Comparison of ENCODE assay signal across 9 mouse cellular contexts in the genomic region with DNA sequence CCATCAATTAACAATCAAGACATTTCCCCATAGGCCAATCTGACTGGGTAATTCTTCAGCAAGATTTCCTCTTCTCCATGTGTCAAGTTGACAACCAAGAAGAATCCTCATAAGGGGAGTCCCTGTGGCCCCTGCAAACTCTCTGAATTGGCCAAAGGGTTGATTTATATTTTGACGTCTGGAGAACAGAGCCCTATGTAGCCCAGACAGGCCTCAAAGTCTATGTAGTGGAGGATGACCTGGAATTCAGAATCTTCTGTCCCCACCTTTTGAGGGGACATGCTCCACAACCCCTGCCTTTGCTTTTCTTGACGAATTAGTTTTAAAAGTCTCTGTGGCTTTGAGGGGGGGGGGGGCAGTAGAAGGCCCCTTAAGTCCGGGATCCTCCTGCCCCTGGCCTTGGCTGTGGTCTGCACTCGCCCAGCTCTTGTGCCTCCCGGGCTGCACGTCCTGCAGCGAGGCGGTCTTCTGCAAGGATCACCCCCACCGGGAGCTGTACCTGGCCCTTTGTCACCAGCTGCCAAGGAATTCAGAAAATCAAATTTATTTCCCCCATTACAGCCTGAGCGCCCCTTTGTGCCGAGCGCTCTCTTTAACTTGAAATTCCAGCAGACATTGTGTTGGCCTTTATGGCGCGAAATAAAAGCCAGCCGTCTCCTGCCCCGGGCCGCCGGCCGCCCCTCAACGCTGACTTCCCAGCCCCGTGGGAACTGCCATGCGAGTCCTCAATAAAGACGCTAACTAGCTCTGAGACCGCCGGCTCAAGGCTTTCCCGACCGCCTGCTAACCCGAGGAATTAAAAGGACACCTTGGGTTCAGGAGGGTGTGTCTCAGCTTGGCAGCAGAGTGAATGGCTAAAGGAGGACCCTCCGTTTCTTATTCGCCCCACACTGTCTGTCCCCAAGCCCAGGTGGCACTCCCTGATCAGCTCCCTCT. TPM values are rescaled to one million over a fixed set of nuclear protein-coding genes. Genes with fewer than 3 reads are reported as not detected.
A peak's percentile ranks its signal among the peaks of the same experiment; 100 is the strongest.
DNase-seq lines count a peak whose midpoint lies in the region; ATAC-seq and TF ChIP-seq lines count a peak whose summit lies in the region.
"Had no signal": no experiment of that assay in that cellular context is flagged by ENCODE, and none has a peak within 500 bp of the region (broad histone marks: within the 10 kb centered on the region; RNA-seq: fewer than 3 reads in every experiment).

No protein-coding gene starts in this region.

- 0 out of 2 replicates have a peak overlapping the region, but pooled peaks have one; percentile 8 for H3K9ac ChIP-seq in forebrain, embryonic 14.5 days (ENCODE audit: low read length)

- H3K4me3 ChIP-seq in testis, adult 2 months (ENCODE audit: control insufficient read depth, low read depth, low read length) = 0 out of 2 replicates have a peak overlapping the region, but pooled peaks have one; percentile 0
- 0 out of 2 replicates have a peak overlapping the region, but pooled peaks have one; percentile 8 for H3K4me3 ChIP-seq in forebrain, embryonic 14.5 days (ENCODE audit: low read depth, low read length)

- no peak for TF ChIP-seq POLR2A in testis, adult 2 months (IDR thresholded peaks at IDR 0.05; ENCODE audit: control insufficient read depth, low read depth, low read length)

- no peaks in the 10 kb centered on the region for H3K9me3 ChIP-seq in forebrain, embryonic 14.5 days (replicated peaks; ENCODE audit: control insufficient read depth, low read length)

- no peaks in the 10 kb centered on the region for H3K27me3 ChIP-seq in testis, adult 2 months (ENCODE audit: control insufficient read depth, insufficient read depth, low read length)
- peaks cover 28% of the 10 kb centered on the region for H3K27me3 ChIP-seq in forebrain, embryonic 14.5 days (replicated peaks; ENCODE audit: control insufficient read depth, insufficient read depth, low read length)

- H3K27ac ChIP-seq in testis, adult 2 months (ENCODE audit: control insufficient read depth, insufficient read depth, low read depth, low read length) = no peak overlapping the region
- no peak overlapping the region for H3K27ac ChIP-seq in forebrain, embryonic 14.5 days (ENCODE audit: low read depth, low read length)

- TF ChIP-seq CTCF in testis, adult 2 months (IDR thresholded peaks at IDR 0.05; ENCODE audit: control insufficient read depth, insufficient read depth, insufficient replicate concordance, low read depth, low read length) = no peak

- 4% methylated on average over 30 of the region's 30 CpGs for whole genome bisulfite sequencing in forebrain, embryonic 14.5 days

- H3K4me2 ChIP-seq in forebrain, embryonic 14.5 days (ENCODE audit: low read length) = peak overlapping the region; percentile 40

- peak; percentile 29; the same call in 1 of the 2 replicates for ATAC-seq in forebrain, embryonic 14.5 days

- no peaks in the 10 kb centered on the region for H3K36me3 ChIP-seq in testis, adult 2 months (ENCODE audit: control insufficient read depth, insufficient read depth, low read length)
- no peaks in the 10 kb centered on the region for H3K36me3 ChIP-seq in forebrain, embryonic 14.5 days (ENCODE audit: control insufficient read depth, insufficient read depth, low read length)

- DNase-seq in testis, postnatal 10 days (ENCODE audit: low spot score) = no peak
- peak; percentile 26 for DNase-seq in forebrain, embryonic 14.5 days (ENCODE audit: low spot score)
- peak; percentile 67 for DNase-seq in mesoderm, embryonic 11.5 days (ENCODE audit: low read depth, low spot score)
- no peak for DNase-seq in cerebellum, adult 11 months
- DNase-seq in spleen, postnatal 4 days (ENCODE audit: low spot score in 2 of 2) = no peak
- no peak for DNase-seq in cerebellum, postnatal 4 days (ENCODE audit: low spot score in 2 of 2)
- DNase-seq: kidney, postnatal 14 days; spleen, adult 18-20 months had no signal

- peaks cover 7% of the 10 kb centered on the region for H3K4me1 ChIP-seq in testis, adult 2 months (ENCODE audit: control insufficient read depth, insufficient read depth, low read length)
- peaks cover 8% of the 10 kb centered on the region for H3K4me1 ChIP-seq in forebrain, embryonic 14.5 days (ENCODE audit: control insufficient read depth, insufficient read depth, low read length)

RNA-seq across cellular contexts. Expression of a gene that starts 56.4 kb away (rescaled TPM):
- 9.7 and 12.4 TPM in 2 replicates for polyA plus RNA-seq in testis, adult 2 months (2012; rRNA removed)
- 15.2 and 20.5 TPM in 2 replicates for polyA plus RNA-seq in forebrain, embryonic 14.5 days (2014; fragmentation: Nextera tagmentation; extraction: Ambion mirVana)

Comparison
In these comparisons a context has a peak if more than half of its experiments do, and no peak if none do; other contexts are left out.
1. DNase-seq: peak in forebrain, embryonic 14.5 days (single experiment) and mesoderm, embryonic 11.5 days (single experiment); none in testis, postnatal 10 days (single experiment), cerebellum, adult 11 months (single experiment), spleen, postnatal 4 days (0 of 2) and cerebellum, postnatal 4 days (0 of 2).